Mouse (Mus musculus) midbrain, embryonic 11.5 days (tissue): Measurements from ENCODE around the gene Tctex1d2. TPM values are rescaled to one million over a fixed set of nuclear protein-coding genes. Genes with fewer than 3 reads are reported as not detected.
"Not testable (repeated sequence)": the region's sequence is repeated elsewhere in the genome, so short reads cannot be mapped to it uniquely, and the experiment has no call there.

Experiments
- ATAC-seq: fragments of 200-750 bp; cut with Nextera tagmentation; 2 replicates; pipeline ENCODE4 v1.8.0; 2017; ENCODE audit warnings: moderate TSS enrichment, moderate library complexity; ENCODE audit not compliant: low FRiP score
- DNase-seq: peaks from one replicate; pipeline ENCODE4 v3.0.0; 2015; ENCODE audit warnings: low spot score; ENCODE audit errors: missing footprints
- H3K27ac ChIP-seq: fragments of 300-500 bp; sonication (generic); 2 replicates; pipeline ENCODE4 v1.5.1; 2014; ENCODE audit warnings: low read depth, low read length
- H3K27me3 ChIP-seq: fragments of 300-500 bp; sonication (generic); 2 replicates; pipeline ENCODE4 v1.6.1; 2014; ENCODE audit warnings: mild to moderate bottlenecking, low read length, moderate library complexity, mixed read lengths; ENCODE audit not compliant: control insufficient read depth, insufficient read depth
- H3K36me3 ChIP-seq: fragments of 300-500 bp; sonication (generic); 2 replicates; pipeline ENCODE4 v1.6.1; 2014; ENCODE audit warnings: mild to moderate bottlenecking, low read length, moderate library complexity, mixed read lengths; ENCODE audit not compliant: control insufficient read depth, insufficient read depth
- H3K4me1 ChIP-seq: fragments of 300-500 bp; sonication (generic); 2 replicates; pipeline ENCODE4 v1.6.1; 2014; ENCODE audit warnings: low read length; ENCODE audit not compliant: control insufficient read depth, insufficient read depth
- H3K4me2 ChIP-seq: fragments of 300-500 bp; sonication (generic); 2 replicates; pipeline ENCODE4 v1.6.1; 2014; ENCODE audit warnings: mild to moderate bottlenecking, moderate library complexity
- H3K4me3 ChIP-seq: fragments of 300-500 bp; sonication (generic); 2 replicates; pipeline ENCODE4 v1.5.1; 2014; ENCODE audit warnings: low read depth, low read length
- H3K9ac ChIP-seq: fragments of 300-500 bp; sonication (generic); 2 replicates; pipeline ENCODE4 v1.6.1; 2014; ENCODE audit warnings: low read length
- H3K9me3 ChIP-seq: fragments of 300-500 bp; sonication (generic); 2 replicates; pipeline ENCODE4 v1.6.1; 2016; ENCODE audit warnings: low read length; ENCODE audit not compliant: control insufficient read depth
- WGBS: fragments of 180-500 bp; shearing (Covaris S2); extraction: QIAGEN DNeasy Blood & Tissue Kit; methylation state at CpG from one replicate; pipeline ENCODE4 v1.1.7; 2014; 5-methylcytosine and 5-hydroxymethylcytosine counted together
- polyA plus RNA-seq: library from polyadenylated mRNA; unstranded; fragments of >200 nt; fragmentation: Nextera tagmentation; extraction: Ambion mirVana; gene quantifications from 2 replicates; pipeline ENCODE4 v1.2.1, GENCODE M21; 2014

Tctex1d2 gene
- polyA plus RNA-seq, 1 experiment from 2014 or later, result 32.7 TPM

GRCm38 (mm10) chr16:32437266-32437665 lies 17.8 kb downstream of the Tctex1d2 start:
- Histone ChIP-seq H3K4me2 (no peak overlapping the region), H3K27ac (no peak overlapping the region), H3K36me3 (no peaks in the 10 kb centered on the region), H3K9ac (no peak overlapping the region), H3K27me3 (no peaks in the 10 kb centered on the region), H3K4me1 (no peaks in the 10 kb centered on the region), H3K4me3 (no peak overlapping the region), H3K9me3 (no peaks in the 10 kb centered on the region)
- 98% methylated on average over 1 of the region's 1 CpGs for WGBS
- no peak for DNase-seq
- ATAC-seq, result no peak

GRCm38 (mm10) chr16:32441432-32441831 lies 21.9 kb downstream of the Tctex1d2 start:
- Histone ChIP-seq H3K9me3 (no peaks in the 10 kb centered on the region), H3K4me1 (no peaks in the 10 kb centered on the region), H3K27ac (no peak overlapping the region), H3K4me2 (no peak overlapping the region), H3K27me3 (no peaks in the 10 kb centered on the region), H3K9ac (no peak overlapping the region), H3K36me3 (no peaks in the 10 kb centered on the region), H3K4me3 (no peak overlapping the region)
- ATAC-seq, result no peak
- 94% methylated on average over 3 of the region's 3 CpGs for WGBS
- no peak for DNase-seq

- H3K27ac ChIP-seq, H3K9ac ChIP-seq, H3K4me2 ChIP-seq, DNase-seq, H3K4me3 ChIP-seq, H3K36me3 ChIP-seq, H3K9me3 ChIP-seq, ATAC-seq, H3K27me3 ChIP-seq, H3K4me1 ChIP-seq: not testable (repeated sequence)
- whole genome bisulfite sequencing, result 80% methylated on average over 3 of the region's 3 CpGs
Measured at GRCm38 (mm10) chr16:32444615-32445014, 25.1 kb downstream of the Tctex1d2 start.

- no peak overlapping the region for H3K27ac ChIP-seq
- WGBS, result 93% methylated on average over 1 of the region's 1 CpGs
- no peaks in the 10 kb centered on the region for H3K27me3 ChIP-seq
- no peak overlapping the region for H3K9ac ChIP-seq
- DNase-seq (no peak), ATAC-seq (no peak)
- no peak overlapping the region for H3K4me3 ChIP-seq
- no peak overlapping the region for H3K4me2 ChIP-seq
- H3K4me1 ChIP-seq, result no peaks in the 10 kb centered on the region
- H3K36me3 ChIP-seq, result no peaks in the 10 kb centered on the region
- H3K9me3 ChIP-seq, result no peaks in the 10 kb centered on the region
Measured at GRCm38 (mm10) chr16:32445558-32445957, 26.1 kb downstream of the Tctex1d2 start.

- Histone ChIP-seq H3K9me3 (no peaks in the 10 kb centered on the region), H3K9ac (no peak overlapping the region), H3K4me3 (no peak overlapping the region), H3K27me3 (no peaks in the 10 kb centered on the region), H3K4me1 (no peaks in the 10 kb centered on the region), H3K27ac (no peak overlapping the region), H3K4me2 (no peak overlapping the region), H3K36me3 (peaks cover 2% of the 10 kb centered on the region; the same call in 1 of the 2 replicates)
- ATAC-seq, result no peak
- no peak for DNase-seq
- WGBS, result 79% methylated on average over 2 of the region's 2 CpGs
Measured at GRCm38 (mm10) chr16:32446563-32447138, 27.1 kb downstream of the Tctex1d2 start.

GRCm38 (mm10) chr16:32449665-32450064 lies 30.2 kb downstream of the Tctex1d2 start:
- Histone ChIP-seq H3K9me3 (no peaks in the 10 kb centered on the region), H3K4me2 (no peak overlapping the region), H3K36me3 (peaks cover 3% of the 10 kb centered on the region; the same call in 1 of the 2 replicates), H3K27ac (no peak overlapping the region), H3K27me3 (no peaks in the 10 kb centered on the region), H3K9ac (no peak overlapping the region), H3K4me1 (no peaks in the 10 kb centered on the region), H3K4me3 (no peak overlapping the region)
- WGBS, result 83% methylated on average over 3 of the region's 3 CpGs
- DNase-seq, result no peak
- ATAC-seq, result no peak

GRCm38 (mm10) chr16:32450133-32450532 lies 30.6 kb downstream of the Tctex1d2 start:
- no peaks in the 10 kb centered on the region for H3K4me1 ChIP-seq
- H3K27me3 ChIP-seq, result no peaks in the 10 kb centered on the region
- DNase-seq (no peak), ATAC-seq (no peak)
- H3K36me3 ChIP-seq, result peaks cover 3% of the 10 kb centered on the region; the same call in 1 of the 2 replicates
- no peak overlapping the region for H3K4me3 ChIP-seq
- no peak overlapping the region for H3K27ac ChIP-seq
- H3K9ac ChIP-seq, result no peak overlapping the region
- no peak overlapping the region for H3K4me2 ChIP-seq
- WGBS, result 95% methylated on average over 2 of the region's 2 CpGs
- no peaks in the 10 kb centered on the region for H3K9me3 ChIP-seq

GRCm38 (mm10) chr16:32453102-32453501 lies 33.6 kb downstream of the Tctex1d2 start:
- H3K27ac ChIP-seq, result no peak overlapping the region
- H3K4me3 ChIP-seq, result no peak overlapping the region
- no peak for DNase-seq
- no peaks in the 10 kb centered on the region for H3K4me1 ChIP-seq
- no peaks in the 10 kb centered on the region for H3K27me3 ChIP-seq
- no peak for ATAC-seq
- no peak overlapping the region for H3K4me2 ChIP-seq
- peaks cover 3% of the 10 kb centered on the region; the same call in 1 of the 2 replicates for H3K36me3 ChIP-seq
- 95% methylated on average over 8 of the region's 8 CpGs for WGBS
- H3K9me3 ChIP-seq, result no peaks in the 10 kb centered on the region
- no peak overlapping the region for H3K9ac ChIP-seq

- 84% methylated on average over 5 of the region's 5 CpGs for WGBS
- no peak for ATAC-seq
Measured at GRCm38 (mm10) chr16:32454646-32455045, 35.1 kb downstream of the Tctex1d2 start.

More at GRCm38 (mm10) chr16:32454646-32455045, 35.1 kb downstream of the Tctex1d2 start:
- Histone ChIP-seq H3K9me3 (no peaks in the 10 kb centered on the region), H3K4me2 (no peak overlapping the region), H3K27me3 (no peaks in the 10 kb centered on the region), H3K36me3 (peaks cover 3% of the 10 kb centered on the region; the same call in 1 of the 2 replicates), H3K27ac (no peak overlapping the region), H3K4me3 (no peak overlapping the region), H3K4me1 (no peaks in the 10 kb centered on the region), H3K9ac (no peak overlapping the region)
- no peak for DNase-seq
